Mouse (Mus musculus) macrophage (primary cell): ENCODE data around the gene Mlf2. TPM values are rescaled to one million over a fixed set of nuclear protein-coding genes. Genes with fewer than 3 reads are reported as not detected.
"Not testable (repeated sequence)": the region's sequence is repeated elsewhere in the genome, so short reads cannot be mapped to it uniquely, and the experiment has no call there.

Experiments used
- H3K27ac ChIP-seq: fragments of 350-480 bp; formaldehyde crosslinking; 2 replicates; pipeline ENCODE4 v1.9.0; 2021
- H3K36me3 ChIP-seq: fragments of 350-480 bp; formaldehyde crosslinking; 2 replicates; pipeline ENCODE4 v1.9.0; 2021; ENCODE audit errors: inconsistent target
- H3K4me3 ChIP-seq: fragments of 350-480 bp; formaldehyde crosslinking; 2 replicates; pipeline ENCODE4 v1.9.0; 2021; ENCODE audit errors: inconsistent target
- H3K79me2 ChIP-seq: fragments of 350-480 bp; formaldehyde crosslinking; 2 replicates; pipeline ENCODE4 v1.9.0; 2021; ENCODE audit errors: inconsistent target
- WGBS: methylation state at CpG from one replicate; pipeline ENCODE4 v1.1.7; 2026; ENCODE audit warnings: inconsistent platforms; ENCODE audit not compliant: missing documents; 5-methylcytosine and 5-hydroxymethylcytosine counted together
- polyA plus RNA-seq: library from polyadenylated mRNA; stranded (reverse); fragments of 250-400 nt; gene quantifications from 3 replicates; pipeline ENCODE4 v1.2.4, GENCODE M21; 2018; ENCODE audit warnings: inconsistent platforms
- total RNA-seq, 78 experiments: library from RNA; depleted of rRNA; stranded (reverse); fragments of 250-400 nt; gene quantifications; 1 replicate in 9 of 78; 2 replicates in 24 of 78; 3 replicates in 43 of 78; 4 replicates in 2 of 78; pipeline ENCODE4 v1.2.4; 2018; ENCODE audit warnings: inconsistent platforms in 56 of 78

Mlf2 gene
- 100 to 1,000 TPM in 3 of 26 experiments, 10 to 100 TPM in 23; 17.4 to 116 (median 64.8) TPM for total RNA-seq (2018; cell fraction: chromatin; rRNA removed)
- total RNA-seq (2018; cell fraction: cytosol; rRNA removed), result 100 to 1,000 TPM; 202 to 285 (median 260) TPM
- total RNA-seq (2018; cell fraction: nucleus; rRNA removed), result 100 to 1,000 TPM in 15 of 26 experiments, 10 to 100 TPM in 11; 48.2 to 153 (median 112) TPM
- 179 to 203 TPM (median 199 TPM) in 3 replicates for polyA plus RNA-seq

GRCm38 (mm10) chr6:124930754-124931524, at the start of gene Mlf2:
Gene Mlf2, plus strand, starts transcription at chr6:124931386.
- Histone ChIP-seq H3K27ac (peak within 1 kb of the TSS; percentile 55), H3K4me3 (peak within 1 kb of the TSS; percentile 70), H3K79me2 (peaks cover 17% of the 10 kb centered on the region), H3K36me3 (peaks cover 24% of the 10 kb centered on the region)
- WGBS, result under 1% methylated on average over 53 of the region's 64 CpGs

GRCm38 (mm10) chr6:124881821-124882220, 49.4 kb upstream of the Mlf2 start:
- Histone ChIP-seq H3K79me2 (no peaks in the 10 kb centered on the region; the same call in 1 of the 2 replicates), H3K27ac (no peak overlapping the region), H3K36me3 (no peaks in the 10 kb centered on the region), H3K4me3 (no peak overlapping the region)
- WGBS, result 94% methylated on average over 9 of the region's 9 CpGs

- Histone ChIP-seq H3K36me3 (no peaks in the 10 kb centered on the region), H3K4me3 (no peak overlapping the region), H3K27ac (no peak overlapping the region), H3K79me2 (no peaks in the 10 kb centered on the region; the same call in 1 of the 2 replicates)
- WGBS, result 82% methylated on average over 6 of the region's 10 CpGs
These were observed 47.8 kb upstream of the Mlf2 start for GRCm38 (mm10) chr6:124883351-124883750.

- no peak overlapping the region for H3K4me3 ChIP-seq
- H3K79me2 ChIP-seq, result no peaks in the 10 kb centered on the region; the same call in 1 of the 2 replicates
- 92% methylated on average over 10 of the region's 10 CpGs for WGBS
- H3K36me3 ChIP-seq, result no peaks in the 10 kb centered on the region
- H3K27ac ChIP-seq, result no peak overlapping the region
These were observed 46.3 kb upstream of the Mlf2 start for GRCm38 (mm10) chr6:124884714-124885500.

GRCm38 (mm10) chr6:124885956-124886381, 45.2 kb upstream of the Mlf2 start:
- H3K4me3 ChIP-seq, result no peak overlapping the region
- H3K36me3 ChIP-seq, result no peaks in the 10 kb centered on the region
- H3K79me2 ChIP-seq, result no peaks in the 10 kb centered on the region; the same call in 1 of the 2 replicates
- 85% methylated on average over 8 of the region's 8 CpGs for WGBS
- no peak overlapping the region for H3K27ac ChIP-seq

GRCm38 (mm10) chr6:124887986-124888385, 43.2 kb upstream of the Mlf2 start, which contains the start of gene Cd4:
Gene Cd4, minus strand, starts transcription at chr6:124888221.
- Histone ChIP-seq H3K79me2 (no peaks in the 10 kb centered on the region; the same call in 1 of the 2 replicates), H3K27ac (no peak within 1 kb of the TSS), H3K36me3 (no peaks in the 10 kb centered on the region), H3K4me3 (no peak within 1 kb of the TSS)
- 67% methylated on average over 9 of the region's 9 CpGs for WGBS

GRCm38 (mm10) chr6:124888555-124889125, 42.5 kb upstream of the Mlf2 start:
- no peak overlapping the region for H3K27ac ChIP-seq
- 92% methylated on average over 5 of the region's 6 CpGs for WGBS
- H3K79me2 ChIP-seq, result no peaks in the 10 kb centered on the region; the same call in 1 of the 2 replicates
- no peak overlapping the region for H3K4me3 ChIP-seq
- no peaks in the 10 kb centered on the region for H3K36me3 ChIP-seq

GRCm38 (mm10) chr6:124890997-124891396, 40.2 kb upstream of the Mlf2 start:
- Histone ChIP-seq H3K27ac (no peak overlapping the region), H3K36me3 (no peaks in the 10 kb centered on the region), H3K79me2 (no peaks in the 10 kb centered on the region; the same call in 1 of the 2 replicates), H3K4me3 (no peak overlapping the region)
- WGBS, result 64% methylated on average over 6 of the region's 6 CpGs

GRCm38 (mm10) chr6:124894113-124894512, 37.1 kb upstream of the Mlf2 start:
- H3K4me3 ChIP-seq, result not testable (repeated sequence)
- 100% methylated on average over 1 of the region's 2 CpGs for WGBS
- peak overlapping the region; percentile 77 for H3K27ac ChIP-seq

GRCm38 (mm10) chr6:124898359-124898758, 32.8 kb upstream of the Mlf2 start:
- 0% methylated on average over 3 of the region's 3 CpGs for WGBS
- H3K4me3 ChIP-seq, result no peak overlapping the region
- H3K36me3 ChIP-seq, result no peaks in the 10 kb centered on the region
- H3K79me2 ChIP-seq, result no peaks in the 10 kb centered on the region
- H3K27ac ChIP-seq, result peak overlapping the region; percentile 97

More at GRCm38 (mm10) chr6:124894113-124894512, 37.1 kb upstream of the Mlf2 start:
- not testable (repeated sequence) for H3K79me2 ChIP-seq, H3K36me3 ChIP-seq

GRCm38 (mm10) chr6:124900056-124900800, 31.0 kb upstream of the Mlf2 start:
- Histone ChIP-seq H3K79me2 (no peaks in the 10 kb centered on the region), H3K4me3 (no peak overlapping the region), H3K27ac (peak overlapping the region; percentile 97), H3K36me3 (no peaks in the 10 kb centered on the region)
- 85% methylated on average over 8 of the region's 8 CpGs for WGBS

GRCm38 (mm10) chr6:124900801-124901480, 30.2 kb upstream of the Mlf2 start:
- H3K79me2 ChIP-seq, result no peaks in the 10 kb centered on the region
- H3K27ac ChIP-seq, result peak overlapping the region; percentile 97
- WGBS, result 24% methylated on average over 10 of the region's 10 CpGs
- no peak overlapping the region for H3K4me3 ChIP-seq
- H3K36me3 ChIP-seq, result no peaks in the 10 kb centered on the region

- Histone ChIP-seq H3K79me2 (no peaks in the 10 kb centered on the region), H3K27ac (peak overlapping the region; percentile 97), H3K36me3 (no peaks in the 10 kb centered on the region)
These were observed 29.3 kb upstream of the Mlf2 start for GRCm38 (mm10) chr6:124901851-124902250.

More at GRCm38 (mm10) chr6:124901851-124902250, 29.3 kb upstream of the Mlf2 start:
- H3K4me3 ChIP-seq, result no peak overlapping the region
